Mouse (Mus musculus) liver, adult 2 months (tissue): ENCODE data around the gene Crybg1. TPM values are rescaled to one million over a fixed set of nuclear protein-coding genes. Genes with fewer than 3 reads are reported as not detected.

Source experiments
- DNase-seq: peaks from one replicate; pipeline ENCODE4 v3.0.0-alpha.2; 2011; ENCODE audit warnings: low read depth, low spot score; ENCODE audit errors: extremely low read depth
- H3K27ac ChIP-seq: fragments of 200-500 bp; replicated peaks from 2 replicates; pipeline ENCODE4 v1.5.1; 2012; ENCODE audit warnings: low read depth, mild to moderate bottlenecking, control low read depth, inconsistent platforms, low read length; ENCODE audit not compliant: insufficient read depth
- H3K27me3 ChIP-seq: fragments of 200-500 bp; 2 replicates; pipeline ENCODE4 v1.6.1; 2012; ENCODE audit warnings: mild to moderate bottlenecking, moderate library complexity, low read length, inconsistent platforms; ENCODE audit not compliant: control insufficient read depth, insufficient read depth
- H3K36me3 ChIP-seq: fragments of 200-500 bp; 2 replicates; pipeline ENCODE4 v1.6.1; 2012; ENCODE audit warnings: low read length, inconsistent platforms; ENCODE audit not compliant: control insufficient read depth, insufficient read depth
- H3K4me1 ChIP-seq: fragments of 200-500 bp; 2 replicates; pipeline ENCODE4 v1.6.1; 2011; ENCODE audit warnings: low read length; ENCODE audit not compliant: control insufficient read depth, insufficient read depth
- H3K4me3 ChIP-seq: fragments of 200-500 bp; 2 replicates; pipeline ENCODE4 v1.5.1; 2011; ENCODE audit warnings: low read depth, mild to moderate bottlenecking, control low read depth, low read length, moderate library complexity; ENCODE audit not compliant: insufficient read depth
- H3K79me2 ChIP-seq: fragments of 200-500 bp; 2 replicates; pipeline ENCODE4 v1.6.1; 2012; ENCODE audit warnings: inconsistent platforms, mild to moderate bottlenecking, low read length, moderate library complexity; ENCODE audit not compliant: control insufficient read depth, insufficient read depth
- H3K9ac ChIP-seq: fragments of 200-500 bp; 2 replicates; pipeline ENCODE4 v1.6.1; 2012; ENCODE audit warnings: low read depth, mild to moderate bottlenecking, control low read depth, inconsistent platforms, low read length
- CTCF ChIP-seq: fragments of 200-500 bp; IDR thresholded peaks from 2 replicates; pipeline ENCODE4 v1.5.1; 2011; ENCODE audit warnings: low read depth, low read length, control low read depth
- POLR2A ChIP-seq: fragments of 200-500 bp; IDR thresholded peaks from 2 replicates; pipeline ENCODE4 v1.6.1; 2011; ENCODE audit warnings: low read length, control low read depth; ENCODE audit not compliant: insufficient read depth; ENCODE audit errors: extremely low read depth
- WGBS: fragments of 180-500 bp; shearing (Covaris S2); methylation state at CpG from one replicate; pipeline ENCODE4 v1.1.7; 2018; 5-methylcytosine and 5-hydroxymethylcytosine counted together
- polyA plus RNA-seq: library from polyadenylated mRNA; depleted of rRNA; stranded (reverse); fragments of >200 nt; gene quantifications from 2 replicates; pipeline ENCODE4 v1.2.3, GENCODE M21; 2012; rRNA removed
- total RNA-seq: library from RNA; depleted of rRNA; stranded (reverse); fragments of >200 nt; gene quantifications from 2 replicates; pipeline ENCODE4 v1.2.3, GENCODE M21; 2014; rRNA removed

Gene Crybg1
- total and polyA plus RNA-seq, 2 experiments, result 3.2 to 13.0 TPM

DNA sequence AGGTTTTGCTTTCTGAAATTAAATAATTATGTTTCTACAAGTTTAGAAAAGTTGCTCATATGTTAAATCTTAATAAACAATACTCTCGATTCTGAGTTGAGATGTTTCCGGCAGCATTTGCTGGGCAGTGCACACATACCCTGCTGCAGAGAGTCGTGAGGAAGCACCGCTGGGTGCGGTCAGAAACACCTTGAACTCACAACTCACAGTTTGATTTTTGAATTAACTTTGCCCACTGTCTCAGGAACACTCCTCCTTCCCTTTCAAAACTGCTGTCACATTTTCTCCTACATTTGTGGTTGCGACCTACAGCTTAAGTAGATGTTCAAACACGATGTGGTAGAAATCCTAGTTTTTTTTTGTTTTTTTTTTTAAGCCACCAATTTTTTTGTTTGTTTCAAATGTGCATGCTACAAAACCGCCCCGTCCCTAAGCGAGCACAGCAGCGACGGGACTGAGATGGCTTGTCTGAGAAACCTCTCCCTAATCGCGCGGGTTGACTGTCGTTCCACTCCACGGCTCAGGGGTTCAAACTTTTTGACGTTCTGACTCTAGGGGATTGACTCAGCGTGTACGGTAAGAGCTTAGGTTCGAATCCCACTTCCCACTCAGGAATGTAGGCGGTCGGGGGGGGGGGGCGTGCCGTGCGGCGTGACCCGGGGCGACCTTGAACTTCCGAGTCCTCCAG, 247.6 kb downstream of the Crybg1 start:
- Histone ChIP-seq H3K36me3 (no peaks in the 10 kb centered on the region), H3K27me3 (no peaks in the 10 kb centered on the region), H3K27ac (peak overlapping the region; percentile 76), H3K79me2 (no peaks in the 10 kb centered on the region), H3K4me3 (peak overlapping the region; percentile 81), H3K4me1 (peaks cover 3% of the 10 kb centered on the region; the same call in 1 of the 2 replicates), H3K9ac (peak overlapping the region; percentile 87)
- peak; percentile 30 for DNase-seq
- 5% methylated on average over 30 of the region's 30 CpGs for WGBS
- no peak for TF ChIP-seq CTCF
- TF ChIP-seq POLR2A, result no peak

Other genes starting within 250 kb of the Crybg1 start
- 3.1 TPM in 2 replicates for gene Qrsl1, start 247.1 kb downstream of the Crybg1 start, total RNA-seq
- 4.3 and 5.9 TPM in 2 replicates for gene Qrsl1, start 247.1 kb downstream of the Crybg1 start, polyA plus RNA-seq
- gene Rtn4ip1, start 247.0 kb downstream of the Crybg1 start, total RNA-seq, result 9.5 and 12.8 TPM in 2 replicates
- gene Rtn4ip1, start 247.0 kb downstream of the Crybg1 start, polyA plus RNA-seq, result 13.8 and 15.0 TPM in 2 replicates
- 49.1 and 61.8 TPM in 2 replicates for gene Atg5, start 119.5 kb upstream of the Crybg1 start, total RNA-seq
- gene Atg5, start 119.5 kb upstream of the Crybg1 start, polyA plus RNA-seq, result 16.7 and 17.4 TPM in 2 replicates